ENCODE assay signal across 19 mouse cellular contexts in the genomic region with DNA sequence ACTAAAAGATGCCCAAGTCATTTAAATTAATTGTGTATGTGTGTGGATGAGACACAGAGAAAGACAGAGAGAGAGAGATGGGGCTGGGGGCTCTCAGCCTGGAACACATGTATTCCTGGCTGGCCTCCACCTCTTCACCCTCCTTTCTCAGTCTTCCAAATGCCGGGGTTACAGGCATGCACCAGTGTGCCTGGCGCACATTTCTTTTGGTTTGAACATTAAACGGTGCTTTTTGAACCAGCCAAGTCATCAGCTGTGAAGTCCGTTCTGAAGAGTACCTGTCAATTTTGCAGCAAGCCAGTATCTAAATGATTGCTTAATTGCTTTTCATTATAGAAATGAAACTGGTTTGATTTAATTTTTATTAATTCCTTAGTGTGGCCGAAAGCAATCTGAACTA. TPM values are rescaled to one million over a fixed set of nuclear protein-coding genes. Genes with fewer than 3 reads are reported as not detected.
"Had no signal": no experiment of that assay in that cellular context is flagged by ENCODE, and none has a peak within 500 bp of the region (broad histone marks: within the 10 kb centered on the region; RNA-seq: fewer than 3 reads in every experiment).

No protein-coding gene starts in this region.

- H3K4me2 ChIP-seq: limb, embryonic 13.5 days; liver, embryonic 11.5 days; lung, embryonic 14.5 days; midbrain, embryonic 15.5 days had no signal

- ATAC-seq: midbrain, embryonic 15.5 days had no signal

- H3K9me3 ChIP-seq: limb, embryonic 13.5 days; midbrain, embryonic 10.5 days; midbrain, embryonic 15.5 days had no signal

- H3K9ac ChIP-seq: limb, embryonic 13.5 days; lung, embryonic 14.5 days; midbrain, embryonic 15.5 days had no signal

- H3K36me3 ChIP-seq: midbrain, embryonic 15.5 days had no signal

- H3K4me1 ChIP-seq: midbrain, embryonic 15.5 days had no signal

- DNase-seq: left cerebral cortex, postnatal 4 days; lung, embryonic 14.5 days; lung, postnatal 10 days; lung, postnatal 4 days; right cerebral cortex, postnatal 4 days; spleen, adult 18-20 months; thymus, adult 18-20 months; thymus, postnatal 14 days had no signal

- H3K4me3 ChIP-seq: limb, embryonic 13.5 days; midbrain, embryonic 10.5 days; midbrain, embryonic 15.5 days had no signal

- H3K27ac ChIP-seq: hindbrain, postnatal 0 days; limb, embryonic 13.5 days; midbrain, embryonic 10.5 days; midbrain, embryonic 15.5 days had no signal

- H3K27me3 ChIP-seq: limb, embryonic 13.5 days; midbrain, embryonic 15.5 days had no signal

RNA-seq across cellular contexts. Expression of a gene that starts 52.0 kb away (rescaled TPM):
- polyA plus RNA-seq: hindbrain, postnatal 0 days; intestine, embryonic 14.5 days; large intestine, adult 2 months; limb, embryonic 13.5 days; liver, embryonic 11.5 days; liver, embryonic 16.5 days; lung, embryonic 14.5 days; midbrain, embryonic 10.5 days; midbrain, embryonic 15.5 days; neural tube, embryonic 14.5 days; stomach, embryonic 14.5 days; urinary bladder, adult 2 months had no signal
